Mouse (Mus musculus) liver, postnatal 0 days (tissue): ENCODE measurements around the gene N4bp2l1. TPM values are rescaled to one million over a fixed set of nuclear protein-coding genes. Genes with fewer than 3 reads are reported as not detected.

Experiments
- ATAC-seq: fragments of 200-750 bp; cut with Nextera tagmentation; 2 replicates; pipeline ENCODE4 v1.8.0; 2017; ENCODE audit warnings: mild to moderate bottlenecking, moderate library complexity
- DNase-seq: peaks from one replicate; pipeline ENCODE4 v3.0.0-alpha.2; 2016
- H3K27ac ChIP-seq: fragments of 300-500 bp; sonication (generic); 2 replicates; pipeline ENCODE4 v1.5.1; 2014; ENCODE audit warnings: antibody characterized with exemption, moderate library complexity, mild to moderate bottlenecking, low read depth
- H3K27me3 ChIP-seq: fragments of 300-500 bp; sonication (generic); 2 replicates; pipeline ENCODE4 v1.6.1; 2014; ENCODE audit warnings: low read length, control low read depth, mixed read lengths; ENCODE audit not compliant: insufficient read depth
- H3K36me3 ChIP-seq: fragments of 300-500 bp; sonication (generic); replicated peaks from 2 replicates; pipeline ENCODE4 v1.6.1; 2014; ENCODE audit warnings: mild to moderate bottlenecking, control low read depth, low read length, moderate library complexity, mixed read lengths; ENCODE audit not compliant: insufficient read depth
- H3K4me1 ChIP-seq: fragments of 300-500 bp; sonication (generic); 2 replicates; pipeline ENCODE4 v1.6.1; 2014; ENCODE audit warnings: antibody characterized with exemption, mild to moderate bottlenecking, control low read depth; ENCODE audit not compliant: insufficient read depth
- H3K4me2 ChIP-seq: fragments of 300-500 bp; sonication (generic); 2 replicates; pipeline ENCODE4 v1.6.1; 2014; ENCODE audit warnings: low read depth, mild to moderate bottlenecking, low read length, moderate library complexity, mixed read lengths
- H3K4me3 ChIP-seq: fragments of 300-500 bp; sonication (generic); 2 replicates; pipeline ENCODE4 v1.5.1; 2014; ENCODE audit warnings: low read depth, low read length
- H3K9ac ChIP-seq: fragments of 300-500 bp; sonication (generic); replicated peaks from 2 replicates; pipeline ENCODE4 v1.6.1; 2014; ENCODE audit warnings: mild to moderate bottlenecking, moderate library complexity
- H3K9me3 ChIP-seq: fragments of 300-500 bp; sonication (generic); 2 replicates; pipeline ENCODE4 v1.6.1; 2016; ENCODE audit warnings: mild to moderate bottlenecking, control low read depth, low read length, mixed read lengths
- CTCF ChIP-seq: sonication (generic); IDR thresholded peaks from 2 replicates; pipeline ENCODE4 v1.5.1; 2016; ENCODE audit warnings: antibody characterized with exemption, low read depth
- EP300 ChIP-seq: IDR thresholded peaks from 2 replicates; pipeline ENCODE4 v1.6.1; 2016; ENCODE audit warnings: antibody characterized with exemption, low read depth, mild to moderate bottlenecking
- WGBS: fragments of 180-500 bp; shearing (Covaris S2); extraction: QIAGEN DNeasy Blood & Tissue Kit; methylation state at CpG from one replicate; pipeline ENCODE4 v1.1.7; 2014; ENCODE audit not compliant: insufficient replicate concordance; 5-methylcytosine and 5-hydroxymethylcytosine counted together
- polyA plus RNA-seq: library from polyadenylated mRNA; unstranded; fragments of >200 nt; fragmentation: Nextera tagmentation; extraction: Ambion mirVana; gene quantifications from 2 replicates; pipeline ENCODE4 v1.2.1, GENCODE M21; 2015

The N4bp2l1 gene
- polyA plus RNA-seq, 1 experiment from 2014 or later = 39.8 TPM

DNA sequence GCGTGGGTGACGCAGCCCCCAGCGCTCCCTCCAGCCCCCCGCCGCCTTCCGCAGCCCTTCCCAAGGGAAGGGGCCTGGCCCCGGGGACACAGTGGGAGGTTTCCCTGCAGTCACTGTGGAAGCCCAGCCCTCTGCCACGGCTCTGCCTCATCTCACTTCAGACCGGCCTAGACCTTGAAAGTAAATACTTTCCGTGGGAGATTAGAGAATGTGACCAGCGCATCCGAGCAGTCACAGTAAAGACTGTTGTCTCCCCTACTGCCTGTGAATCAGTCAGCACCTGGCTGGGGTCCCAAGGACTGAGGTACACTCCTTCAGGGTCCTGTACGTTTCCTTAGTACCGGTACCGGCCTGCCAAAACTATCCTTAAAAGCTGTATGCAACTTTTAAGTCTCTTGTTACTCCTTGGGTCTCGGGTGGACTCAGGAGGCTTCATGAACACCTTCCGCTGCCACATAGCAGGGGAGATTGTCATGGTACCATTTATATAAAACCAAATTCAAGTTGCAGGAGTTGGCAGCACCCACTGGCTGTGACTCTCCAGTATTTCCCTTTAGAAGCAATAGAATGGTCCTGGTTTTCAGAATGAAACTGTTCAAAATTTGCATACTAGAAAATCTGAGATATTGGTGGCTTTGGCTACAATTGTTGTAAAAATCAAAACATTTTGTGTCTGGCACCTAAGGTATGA is 2.2 kb downstream of the N4bp2l1 start:
- H3K27ac ChIP-seq = peak overlapping the region; percentile 95
- H3K4me1 ChIP-seq = peaks cover 37% of the 10 kb centered on the region
- no peaks in the 10 kb centered on the region for H3K9me3 ChIP-seq
- peaks cover 9% of the 10 kb centered on the region for H3K36me3 ChIP-seq
- ATAC-seq = peak; percentile 44; the same call in 1 of the 2 replicates
- H3K27me3 ChIP-seq = no peaks in the 10 kb centered on the region
- peak overlapping the region; percentile 97 for H3K9ac ChIP-seq
- no peak for TF ChIP-seq CTCF
- no peak for TF ChIP-seq EP300
- peak overlapping the region; percentile 97 for H3K4me3 ChIP-seq
- 11% methylated on average over 17 of the region's 17 CpGs for WGBS
- H3K4me2 ChIP-seq = peak overlapping the region; percentile 83
- DNase-seq = no peak

DNA sequence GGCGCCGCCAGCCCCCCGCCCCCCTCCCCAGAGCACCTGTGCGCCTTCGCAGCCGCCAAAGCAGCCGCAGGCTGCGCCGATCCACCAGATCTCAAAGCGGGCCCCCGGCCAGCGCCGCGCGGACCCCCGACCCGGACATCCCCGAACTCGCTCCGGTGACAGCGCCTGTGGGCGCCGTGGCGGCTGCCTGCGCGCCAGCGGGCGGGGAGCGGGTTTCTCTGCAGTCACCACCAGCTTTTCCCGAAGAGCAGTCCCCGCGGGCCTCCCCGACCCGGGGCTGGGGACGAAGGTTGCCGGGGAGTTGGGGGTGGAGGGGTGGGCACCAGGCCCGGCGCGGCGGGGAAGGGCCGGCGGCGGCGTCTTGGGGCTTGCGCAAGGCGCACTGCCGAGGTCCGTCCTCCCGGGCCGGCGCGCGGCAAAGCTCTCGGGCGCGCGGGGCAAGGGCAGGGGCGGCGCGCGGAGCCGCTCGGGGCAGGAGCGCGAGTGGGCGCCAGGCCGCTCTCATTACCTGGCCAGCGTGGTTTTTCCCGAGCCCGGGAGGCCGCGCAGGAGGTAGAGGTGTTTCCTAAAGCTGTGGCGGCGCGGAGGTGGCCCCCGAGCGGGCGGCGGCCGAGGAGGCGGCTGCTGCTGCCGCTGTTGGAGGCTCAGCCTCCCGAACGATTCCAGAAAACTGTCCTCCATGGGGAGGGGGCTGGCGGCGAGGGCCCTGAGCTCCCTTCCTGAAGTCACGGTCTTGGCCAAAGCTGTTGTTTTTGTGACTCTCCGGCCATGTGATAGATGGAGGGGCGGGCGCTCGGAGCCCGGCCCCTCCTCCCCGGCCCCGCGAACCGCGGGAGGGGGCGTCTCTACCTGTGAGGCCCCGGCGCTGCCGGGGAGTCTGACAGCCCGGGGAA is 3.0 kb downstream of the N4bp2l1 start:
- H3K27ac ChIP-seq = peak overlapping the region; percentile 95
- ATAC-seq (peak; percentile 74), DNase-seq (peak; percentile 78)
- TF ChIP-seq EP300 (no peak), CTCF (no peak)
- no peaks in the 10 kb centered on the region for H3K27me3 ChIP-seq
- H3K9ac ChIP-seq = peak overlapping the region; percentile 97
- H3K4me3 ChIP-seq = peak overlapping the region; percentile 97
- WGBS = 3% methylated on average over 97 of the region's 102 CpGs
- peaks cover 9% of the 10 kb centered on the region for H3K36me3 ChIP-seq
- no peaks in the 10 kb centered on the region for H3K9me3 ChIP-seq
- H3K4me1 ChIP-seq = peaks cover 33% of the 10 kb centered on the region
- peak overlapping the region; percentile 83 for H3K4me2 ChIP-seq

GRCm38 (mm10) chr5:150592904-150593755 is 3.9 kb downstream of the N4bp2l1 start:
- peak; percentile 80 for DNase-seq

GRCm38 (mm10) chr5:150592186-150592903 is 4.6 kb downstream of the N4bp2l1 start:
- ATAC-seq = no peak
- peaks cover 22% of the 10 kb centered on the region for H3K4me1 ChIP-seq
- H3K9me3 ChIP-seq = no peaks in the 10 kb centered on the region
- peak overlapping the region; percentile 83 for H3K4me2 ChIP-seq
- DNase-seq = no peak
- H3K27me3 ChIP-seq = no peaks in the 10 kb centered on the region
- H3K27ac ChIP-seq = peak overlapping the region; percentile 95
- 51% methylated on average over 13 of the region's 13 CpGs for WGBS
- peaks cover 9% of the 10 kb centered on the region for H3K36me3 ChIP-seq
- H3K9ac ChIP-seq = peak overlapping the region; percentile 97; the same call in 1 of the 2 replicates
- TF ChIP-seq EP300 (no peak), CTCF (no peak)
- peak overlapping the region; percentile 97 for H3K4me3 ChIP-seq

More at GRCm38 (mm10) chr5:150592904-150593755, 3.9 kb downstream of the N4bp2l1 start:
- 6% methylated on average over 40 of the region's 40 CpGs for WGBS
- peak; percentile 55 for ATAC-seq
- Histone ChIP-seq H3K36me3 (peaks cover 9% of the 10 kb centered on the region), H3K4me3 (peak overlapping the region; percentile 97), H3K4me2 (peak overlapping the region; percentile 83), H3K27me3 (no peaks in the 10 kb centered on the region), H3K9me3 (no peaks in the 10 kb centered on the region), H3K27ac (peak overlapping the region; percentile 95), H3K9ac (peak overlapping the region; percentile 97), H3K4me1 (peaks cover 26% of the 10 kb centered on the region)
- no peak for TF ChIP-seq CTCF
- peak; percentile 58; the same call in 1 of the 2 replicates for TF ChIP-seq EP300

DNA sequence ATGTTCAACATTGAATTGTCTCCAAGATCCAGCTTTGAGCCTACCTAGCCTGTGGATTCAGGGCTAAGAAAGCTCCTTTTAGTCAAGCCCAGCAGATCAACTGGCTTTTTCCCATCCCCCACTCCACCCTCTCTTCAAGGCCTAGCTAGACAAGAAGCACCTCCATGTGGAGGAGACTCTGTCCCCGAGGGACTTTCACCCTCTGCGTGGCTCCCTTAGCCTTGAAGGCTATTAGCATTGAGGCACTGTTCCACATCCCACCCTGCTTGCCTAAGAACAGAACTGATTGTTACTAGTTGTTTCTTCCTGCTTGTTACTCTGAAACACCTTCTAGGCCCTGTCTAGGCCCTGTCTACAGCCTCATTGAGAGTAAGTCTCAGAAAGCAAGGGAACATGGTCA is 7.0 kb downstream of the N4bp2l1 start:
- 74% methylated on average over 2 of the region's 2 CpGs for WGBS

More for the DNA sequence above, 7.0 kb downstream of the N4bp2l1 start:
- Histone ChIP-seq H3K27ac (no peak overlapping the region), H3K4me2 (no peak overlapping the region), H3K9ac (no peak overlapping the region), H3K36me3 (peaks cover 11% of the 10 kb centered on the region), H3K4me1 (peaks cover 17% of the 10 kb centered on the region), H3K9me3 (no peaks in the 10 kb centered on the region), H3K4me3 (no peak overlapping the region), H3K27me3 (no peaks in the 10 kb centered on the region)
- no peak for ATAC-seq
- TF ChIP-seq EP300 (no peak), CTCF (no peak)
- DNase-seq = no peak
